Mouse (Mus musculus) myocyte (in vitro differentiated cells): Measurements from ENCODE around the gene Tmem237. TPM values are rescaled to one million over a fixed set of nuclear protein-coding genes. Genes with fewer than 3 reads are reported as not detected.

Source experiments
- H3K27me3 ChIP-seq: one replicate; pipeline ENCODE4 v1.6.1; 2011; ENCODE audit not compliant: control insufficient read depth, insufficient read depth, insufficient read length
- H3K36me3 ChIP-seq: one replicate; pipeline ENCODE4 v1.6.1; 2011; ENCODE audit not compliant: control insufficient read depth, insufficient read depth
- H3K4me2 ChIP-seq: one replicate; pipeline ENCODE4 v1.6.1; 2011; ENCODE audit warnings: low read depth, control low read depth
- H3K4me3 ChIP-seq: one replicate; pipeline ENCODE4 v1.5.1; 2011; ENCODE audit warnings: mild to moderate bottlenecking, control low read depth, moderate library complexity
- H3K79me2 ChIP-seq: one replicate; pipeline ENCODE4 v1.6.1; 2011; ENCODE audit not compliant: control insufficient read depth, insufficient read depth
- H3ac ChIP-seq: one replicate; pipeline ENCODE4 v1.6.1; 2011; ENCODE audit not compliant: control insufficient read depth, insufficient read length
- CEBPB ChIP-seq: IDR thresholded peaks from 2 replicates; pipeline ENCODE4 v1.6.1; 2011; ENCODE audit warnings: mild to moderate bottlenecking, moderate library complexity; ENCODE audit not compliant: poor library complexity, insufficient read depth, severe bottlenecking
- E2F4 ChIP-seq: IDR thresholded peaks from one replicate; pipeline ENCODE4 v1.6.1; 2011; ENCODE audit warnings: mild to moderate bottlenecking, control low read depth, moderate library complexity; ENCODE audit not compliant: insufficient read depth
- MAX ChIP-seq: IDR thresholded peaks from one replicate; pipeline ENCODE4 v1.6.1; 2011; ENCODE audit warnings: low read depth, mild to moderate bottlenecking, control low read depth
- MYOD1 ChIP-seq, 3 experiments: IDR thresholded peaks; one replicate each; pipeline ENCODE4 v1.6.1; 2011; ENCODE audit warnings: control low read depth in 2 of 3, low read depth in 2 of 3, mild to moderate bottlenecking in 2 of 3, moderate library complexity in 1 of 3; ENCODE audit not compliant: insufficient read length in 2 of 3, control insufficient read depth in 1 of 3
- MYOG ChIP-seq, 3 experiments: IDR thresholded peaks; one replicate each; pipeline ENCODE4 v1.6.1; 2011; ENCODE audit warnings: control low read depth in 2 of 3, low read depth in 2 of 3, mild to moderate bottlenecking in 2 of 3; ENCODE audit not compliant: insufficient read length in 2 of 3, control insufficient read depth in 1 of 3, insufficient read depth in 1 of 3
- POLR2A ChIP-seq: IDR thresholded peaks from one replicate; pipeline ENCODE4 v1.6.1; 2011; ENCODE audit warnings: low read depth, mild to moderate bottlenecking, control low read depth, moderate library complexity; ENCODE audit not compliant: insufficient read length
- POLR2AphosphoS2 ChIP-seq: IDR thresholded peaks from one replicate; pipeline ENCODE4 v1.6.1; 2011; ENCODE audit warnings: low read depth, control low read depth; ENCODE audit not compliant: insufficient read length
- REST ChIP-seq: IDR thresholded peaks from one replicate; pipeline ENCODE4 v1.6.1; 2011; ENCODE audit warnings: mild to moderate bottlenecking, control low read depth, moderate library complexity; ENCODE audit not compliant: insufficient read depth, insufficient read length
- SRF ChIP-seq: IDR thresholded peaks from one replicate; pipeline ENCODE4 v1.6.1; 2011; ENCODE audit warnings: low read depth; ENCODE audit not compliant: control insufficient read depth, insufficient read length
- TCF12 ChIP-seq: IDR thresholded peaks from one replicate; pipeline ENCODE4 v1.6.1; 2011; ENCODE audit warnings: mild to moderate bottlenecking, control low read depth; ENCODE audit not compliant: poor library complexity, insufficient read depth, severe bottlenecking
- TCF3 ChIP-seq: IDR thresholded peaks from one replicate; pipeline ENCODE4 v1.6.1; 2011; ENCODE audit warnings: low read depth, control low read depth; ENCODE audit not compliant: insufficient read length
- USF1 ChIP-seq: IDR thresholded peaks from one replicate; pipeline ENCODE4 v1.6.1; 2011; ENCODE audit warnings: low read depth, mild to moderate bottlenecking, control low read depth, moderate library complexity
- polyA plus RNA-seq: library from polyadenylated mRNA; unstranded; fragments of >200 nt; fragmentation: generic; extraction: Trizol; gene quantifications from one replicate; pipeline ENCODE4 v1.2.1, GENCODE M21; 2012; ENCODE audit warnings: missing spikeins

Tmem237 gene
- polyA plus RNA-seq, result 13.7 TPM

DNA sequence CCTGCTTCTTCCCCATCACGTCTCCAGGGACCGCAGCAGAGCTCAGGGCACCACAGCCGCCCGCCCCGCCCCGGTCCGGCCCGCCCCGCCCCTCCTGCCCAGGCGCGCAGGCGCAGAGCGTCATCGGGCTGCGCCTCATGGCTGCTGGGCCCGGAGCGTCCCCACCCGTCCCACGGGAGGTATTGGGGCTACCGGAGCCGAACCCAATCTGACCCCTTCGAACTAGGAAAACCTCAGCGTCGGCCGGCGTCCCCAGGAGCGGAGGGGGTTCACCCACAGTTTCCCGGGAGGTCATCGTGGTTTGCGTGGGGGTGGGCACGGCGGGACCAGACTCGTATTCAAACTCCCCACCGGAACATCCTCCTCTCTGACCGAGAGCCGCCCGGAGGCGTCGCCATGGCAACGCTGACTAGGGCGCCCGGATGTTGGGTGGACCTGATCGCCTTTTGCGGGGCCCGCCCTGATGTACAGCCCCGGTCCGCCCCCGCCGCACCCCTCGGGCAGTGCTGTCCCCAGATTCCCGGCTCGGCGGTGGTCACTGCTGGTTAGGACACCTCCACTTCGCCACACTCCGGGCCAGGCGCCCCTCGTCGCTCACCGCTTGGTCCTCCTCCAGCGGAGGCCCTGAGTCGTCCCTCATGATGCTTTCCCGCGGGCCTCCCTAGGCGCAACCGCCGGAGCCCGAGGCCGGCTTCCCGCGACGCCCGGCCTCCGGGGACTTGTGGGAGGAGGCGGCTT lies at the start of gene Tmem237:
Gene Tmem237, minus strand, starts transcription at position 689 of the 738 bp plus-strand sequence.
- peak within 1 kb of the TSS; percentile 63 for H3K4me3 ChIP-seq
- H3K36me3 ChIP-seq, result no peaks in the 10 kb centered on the region
- H3K79me2 ChIP-seq, result no peaks in the 10 kb centered on the region
- H3K27me3 ChIP-seq, result no peaks in the 10 kb centered on the region
- peak within 1 kb of the TSS; percentile 30 for H3ac ChIP-seq
- peak within 1 kb of the TSS; percentile 83 for H3K4me2 ChIP-seq
- no peak for TF ChIP-seq TCF12
- TF ChIP-seq E2F4, result peak; percentile 49
- no peak for TF ChIP-seq MAX
- no peak for TF ChIP-seq REST
- peak; percentile 62 for TF ChIP-seq POLR2A
- TF ChIP-seq POLR2AphosphoS2, result peak; percentile 72

GRCm38 (mm10) chr1:59169586-59169985 lies 49.4 kb upstream of the Tmem237 start:
- Histone ChIP-seq H3K4me2 (no peak overlapping the region), H3K4me3 (no peak overlapping the region), H3K27me3 (no peaks in the 10 kb centered on the region), H3K79me2 (no peaks in the 10 kb centered on the region), H3ac (no peak overlapping the region), H3K36me3 (peaks cover 32% of the 10 kb centered on the region)
- TF ChIP-seq MAX (no peak), SRF (no peak), CEBPB (no peak), REST (no peak)

DNA sequence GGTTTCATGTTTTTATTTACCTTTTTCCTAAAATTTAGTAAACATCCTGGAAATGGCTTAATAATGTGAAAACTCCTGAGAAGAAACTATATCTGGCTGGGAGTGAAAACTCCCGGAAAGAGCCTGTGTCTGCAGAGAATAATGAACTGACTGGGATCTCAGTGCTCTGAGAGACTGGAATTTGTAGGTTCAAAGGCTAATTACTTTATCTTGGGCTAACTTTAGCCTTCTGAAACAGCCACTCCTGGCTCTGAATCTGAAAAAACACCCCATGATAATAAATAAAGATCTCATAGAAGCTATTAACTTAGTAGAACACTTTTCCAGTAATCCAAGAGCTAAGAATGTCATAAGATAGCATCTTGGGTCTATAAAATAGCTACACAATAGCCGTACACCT lies 48.3 kb upstream of the Tmem237 start:
- Histone ChIP-seq H3K4me3 (no peak overlapping the region), H3K4me2 (no peak overlapping the region), H3K27me3 (no peaks in the 10 kb centered on the region), H3K36me3 (peaks cover 32% of the 10 kb centered on the region), H3K79me2 (no peaks in the 10 kb centered on the region), H3ac (no peak overlapping the region)
- no peak for TF ChIP-seq MYOD1 (IDR thresholded peaks at IDR 0.05; ENCODE audit: control insufficient read depth in 1 of 3, insufficient read length in 2 of 3, low read depth in 2 of 3)
- no peak for TF ChIP-seq TCF3
- no peak for TF ChIP-seq MAX
- TF ChIP-seq POLR2AphosphoS2, result no peak
- no peak for TF ChIP-seq USF1
- no peak for TF ChIP-seq E2F4
- TF ChIP-seq REST, result no peak

DNA sequence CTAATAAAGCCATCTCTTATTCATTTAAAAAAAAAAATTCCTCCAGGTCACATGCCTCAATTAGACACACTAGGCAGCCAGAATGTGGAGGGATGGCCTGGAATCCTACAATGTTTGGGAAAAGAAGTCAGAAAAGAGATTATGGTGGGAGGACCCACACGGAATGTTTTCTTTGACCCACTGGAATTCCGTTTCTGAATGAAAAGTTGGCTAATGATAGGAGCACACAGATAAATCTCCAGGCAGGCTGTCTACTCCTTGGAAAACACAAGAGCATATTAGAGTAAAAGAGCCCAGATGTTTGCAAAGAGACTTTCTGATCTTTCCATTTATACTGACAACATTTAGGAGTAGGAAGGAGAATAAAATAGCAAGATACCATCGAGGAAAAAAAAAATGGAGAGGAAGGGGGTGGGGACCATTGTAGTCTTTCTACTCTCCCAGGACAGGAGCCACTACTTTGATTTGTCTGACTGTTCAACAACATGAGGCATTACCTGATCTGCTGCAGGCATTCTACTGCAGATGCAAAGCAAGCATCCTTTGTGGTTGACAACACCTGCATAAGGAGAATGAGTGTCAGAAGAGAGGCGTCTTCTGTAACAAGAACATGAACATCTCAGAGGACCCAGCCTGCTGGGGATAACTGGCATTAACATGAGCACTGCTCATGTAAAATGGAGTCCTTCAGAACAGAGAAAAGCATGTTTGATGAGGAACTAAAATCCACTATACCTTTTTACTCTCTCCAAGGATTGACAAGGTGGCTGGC lies 47.6 kb upstream of the Tmem237 start:
- Histone ChIP-seq H3ac (no peak overlapping the region), H3K4me3 (no peak overlapping the region), H3K4me2 (no peak overlapping the region), H3K27me3 (no peaks in the 10 kb centered on the region), H3K79me2 (no peaks in the 10 kb centered on the region), H3K36me3 (peaks cover 32% of the 10 kb centered on the region)
- TF ChIP-seq MAX, result no peak
- no peak for TF ChIP-seq E2F4
- TF ChIP-seq POLR2AphosphoS2, result no peak
- no peak for TF ChIP-seq TCF3
- no peak for TF ChIP-seq SRF
- TF ChIP-seq POLR2A, result no peak
- TF ChIP-seq MYOD1 (IDR thresholded peaks at IDR 0.05; ENCODE audit: control insufficient read depth in 1 of 3, insufficient read length in 2 of 3, low read depth in 2 of 3), result no peak
- no peak for TF ChIP-seq MYOG (IDR thresholded peaks at IDR 0.05; ENCODE audit: control insufficient read depth in 1 of 3, insufficient read depth in 1 of 3, insufficient read length in 2 of 3, low read depth in 2 of 3)
- no peak for TF ChIP-seq USF1
- no peak for TF ChIP-seq REST
- TF ChIP-seq CEBPB, result no peak
- no peak for TF ChIP-seq TCF12

GRCm38 (mm10) chr1:59166232-59166905 lies 46.2 kb upstream of the Tmem237 start:
- Histone ChIP-seq H3K79me2 (no peaks in the 10 kb centered on the region), H3K4me3 (no peak overlapping the region), H3K27me3 (no peaks in the 10 kb centered on the region), H3K36me3 (peaks cover 32% of the 10 kb centered on the region), H3ac (no peak overlapping the region), H3K4me2 (no peak overlapping the region)
- TF ChIP-seq MYOG (IDR thresholded peaks at IDR 0.05; ENCODE audit: control insufficient read depth in 1 of 3, insufficient read depth in 1 of 3, insufficient read length in 2 of 3, low read depth in 2 of 3) (no peak), SRF (no peak), MYOD1 (IDR thresholded peaks at IDR 0.05; ENCODE audit: control insufficient read depth in 1 of 3, insufficient read length in 2 of 3, low read depth in 2 of 3) (no peak), REST (no peak), POLR2A (no peak), TCF12 (no peak), USF1 (no peak), CEBPB (no peak), POLR2AphosphoS2 (no peak), MAX (no peak), E2F4 (no peak), TCF3 (no peak)
